Mouse (Mus musculus) hindbrain, embryonic 13.5 days (tissue): Measurements from ENCODE around the gene Gm9780. TPM values are rescaled to one million over a fixed set of nuclear protein-coding genes. Genes with fewer than 3 reads are reported as not detected.
"Not testable (repeated sequence)": the region's sequence is repeated elsewhere in the genome, so short reads cannot be mapped to it uniquely, and the experiment has no call there.

Source experiments
- ATAC-seq: fragments of 200-750 bp; cut with Nextera tagmentation; 2 replicates; pipeline ENCODE4 v1.8.0; 2017; ENCODE audit warnings: moderate TSS enrichment; ENCODE audit not compliant: low FRiP score
- H3K27ac ChIP-seq: fragments of 300-500 bp; sonication (generic); 2 replicates; pipeline ENCODE4 v1.5.1; 2015; ENCODE audit warnings: inconsistent platforms, mild to moderate bottlenecking, moderate library complexity
- H3K27me3 ChIP-seq: fragments of 300-500 bp; sonication (generic); 2 replicates; pipeline ENCODE4 v1.6.1; 2015; ENCODE audit warnings: mild to moderate bottlenecking, inconsistent platforms
- H3K36me3 ChIP-seq: fragments of 300-500 bp; sonication (generic); 2 replicates; pipeline ENCODE4 v1.6.1; 2015; ENCODE audit warnings: mild to moderate bottlenecking, inconsistent platforms
- H3K4me1 ChIP-seq: fragments of 300-500 bp; sonication (generic); replicated peaks from 2 replicates; pipeline ENCODE4 v1.6.1; 2015; ENCODE audit warnings: inconsistent platforms
- H3K4me2 ChIP-seq: fragments of 300-500 bp; sonication (generic); 2 replicates; pipeline ENCODE4 v1.6.1; 2015; ENCODE audit warnings: inconsistent platforms, mild to moderate bottlenecking, moderate library complexity
- H3K4me3 ChIP-seq: fragments of 300-500 bp; sonication (generic); 2 replicates; pipeline ENCODE4 v1.5.1; 2015; ENCODE audit warnings: mild to moderate bottlenecking, inconsistent platforms
- H3K9ac ChIP-seq: fragments of 300-500 bp; sonication (generic); 2 replicates; pipeline ENCODE4 v1.6.1; 2015; ENCODE audit warnings: mild to moderate bottlenecking, inconsistent platforms
- H3K9me3 ChIP-seq: fragments of 300-500 bp; sonication (generic); 2 replicates; pipeline ENCODE4 v1.6.1; 2016; ENCODE audit warnings: inconsistent platforms
- WGBS: fragments of 180-500 bp; shearing (Covaris S2); methylation state at CpG from one replicate; pipeline ENCODE4 v1.1.7; 2015; 5-methylcytosine and 5-hydroxymethylcytosine counted together
- polyA plus RNA-seq: library from polyadenylated mRNA; unstranded; fragments of >200 nt; fragmentation: Nextera tagmentation; extraction: Ambion mirVana; gene quantifications from 2 replicates; pipeline ENCODE4 v1.2.1, GENCODE M21; 2015

Gene Gm9780
- polyA plus RNA-seq, 1 experiment from 2014 or later, result 4.7 TPM

- no CpG with 5 or more reads among the region's 12 CpGs for WGBS
- H3K4me2 ChIP-seq, H3K9ac ChIP-seq, H3K36me3 ChIP-seq, H3K27me3 ChIP-seq, H3K4me1 ChIP-seq, H3K27ac ChIP-seq, H3K4me3 ChIP-seq, ATAC-seq, H3K9me3 ChIP-seq: not testable (repeated sequence)
Observed at GRCm38 (mm10) chr14:26025653-26026052, 16.9 kb downstream of the Gm9780 start.

- not testable (repeated sequence) for H3K27me3 ChIP-seq, H3K4me1 ChIP-seq, H3K4me3 ChIP-seq, H3K27ac ChIP-seq, H3K9me3 ChIP-seq, ATAC-seq, H3K36me3 ChIP-seq, H3K4me2 ChIP-seq, H3K9ac ChIP-seq
- no CpG with 5 or more reads among the region's 6 CpGs for WGBS
Observed at GRCm38 (mm10) chr14:26022831-26023230, 19.7 kb downstream of the Gm9780 start.

DNA sequence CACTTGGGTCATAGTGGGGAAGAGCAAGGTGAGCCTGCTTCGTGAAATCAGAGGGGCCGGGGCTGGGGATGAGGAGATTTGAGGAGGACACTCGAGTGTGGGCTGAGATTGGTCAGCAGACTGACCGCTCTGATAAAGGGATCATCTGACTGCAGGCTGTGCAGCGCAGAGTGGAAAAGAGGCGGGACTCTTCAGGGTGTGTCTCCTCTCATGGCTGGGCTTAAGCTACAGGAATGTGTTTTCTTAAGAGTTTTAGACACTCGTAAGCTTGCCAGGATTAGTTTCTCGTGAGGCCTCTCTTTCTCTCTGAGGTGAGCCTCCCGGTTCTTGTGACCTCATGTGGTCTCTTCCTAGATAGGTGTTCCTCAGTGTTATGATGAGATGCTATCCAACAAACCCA lies 21.0 kb downstream of the Gm9780 start:
- not testable (repeated sequence) for H3K9ac ChIP-seq, H3K4me3 ChIP-seq, H3K4me2 ChIP-seq, H3K27me3 ChIP-seq, H3K27ac ChIP-seq, H3K36me3 ChIP-seq, ATAC-seq, H3K9me3 ChIP-seq, H3K4me1 ChIP-seq
- WGBS, result no CpG with 5 or more reads among the region's 9 CpGs

DNA sequence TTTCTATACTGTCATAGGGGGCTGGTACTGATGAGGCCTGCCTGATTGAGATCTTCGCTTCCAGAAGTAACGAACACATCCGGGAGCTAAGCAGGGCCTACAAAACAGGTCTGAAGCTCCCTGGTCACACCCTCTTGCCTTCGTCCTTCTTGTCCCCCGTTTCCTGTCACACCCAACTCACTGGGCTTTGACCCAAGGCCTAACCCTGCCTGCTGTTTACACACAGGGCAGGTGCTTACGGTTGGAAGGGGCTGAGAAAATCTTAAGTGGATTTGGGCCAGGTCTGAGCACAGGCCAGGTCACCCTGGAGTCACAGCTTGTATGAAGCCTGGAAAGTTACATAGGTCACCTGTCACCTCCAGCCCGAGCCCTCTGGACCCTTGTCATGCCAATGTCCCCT lies 26.1 kb downstream of the Gm9780 start:
- H3K4me2 ChIP-seq, H3K4me1 ChIP-seq, H3K27me3 ChIP-seq, ATAC-seq, H3K9ac ChIP-seq, H3K36me3 ChIP-seq, H3K27ac ChIP-seq, H3K4me3 ChIP-seq, H3K9me3 ChIP-seq: not testable (repeated sequence)
- no CpG with 5 or more reads among the region's 7 CpGs for WGBS

- not testable (repeated sequence) for H3K27ac ChIP-seq, ATAC-seq, H3K4me3 ChIP-seq, H3K9ac ChIP-seq, H3K9me3 ChIP-seq, H3K4me2 ChIP-seq, H3K27me3 ChIP-seq, H3K36me3 ChIP-seq, H3K4me1 ChIP-seq
- WGBS, result no CpG with 5 or more reads among the region's 2 CpGs
Observed at GRCm38 (mm10) chr14:26007462-26007861, 35.0 kb downstream of the Gm9780 start.

GRCm38 (mm10) chr14:25981880-25982279 lies 60.6 kb downstream of the Gm9780 start:
- WGBS, result 79% methylated on average over 5 of the region's 9 CpGs
- H3K4me2 ChIP-seq, H3K9ac ChIP-seq, H3K4me1 ChIP-seq, ATAC-seq, H3K4me3 ChIP-seq, H3K9me3 ChIP-seq, H3K27me3 ChIP-seq, H3K36me3 ChIP-seq, H3K27ac ChIP-seq: not testable (repeated sequence)

GRCm38 (mm10) chr14:25979242-25979941 lies 63.1 kb downstream of the Gm9780 start:
- 0% methylated on average over 7 of the region's 13 CpGs for WGBS
- H3K4me1 ChIP-seq, H3K9me3 ChIP-seq, H3K36me3 ChIP-seq, H3K27me3 ChIP-seq: not testable (repeated sequence)
- ATAC-seq, result peak; percentile 73
- Histone ChIP-seq H3K4me3 (peak overlapping the region; percentile 31), H3K9ac (peak overlapping the region; percentile 61; the same call in 1 of the 2 replicates), H3K4me2 (peak overlapping the region; percentile 43), H3K27ac (peak overlapping the region; percentile 94)

- Histone ChIP-seq H3K4me2 (peak within 1 kb of the TSS; percentile 43), H3K27ac (peak within 1 kb of the TSS; percentile 94), H3K9ac (peak within 1 kb of the TSS; percentile 61; the same call in 1 of the 2 replicates), H3K4me3 (peak within 1 kb of the TSS; percentile 31)
- WGBS, result no CpG with 5 or more reads among the region's 25 CpGs
- not testable (repeated sequence) for H3K27me3 ChIP-seq, H3K4me1 ChIP-seq, H3K9me3 ChIP-seq, H3K36me3 ChIP-seq
- peak; percentile 92 for ATAC-seq
Observed at GRCm38 (mm10) chr14:25978371-25979241, 63.9 kb downstream of the Gm9780 start, which contains the start of gene Duxbl1. TSS of gene Duxbl1 (plus strand) at chr14:25978577.

Other genes with a start within 250 kb of the Gm9780 start
- 3.1 and 3.4 TPM in 2 replicates for gene Anxa11, start 200.6 kb downstream of the Gm9780 start, polyA plus RNA-seq
- not detected in 2 replicates for gene Plac9a, start 139.6 kb downstream of the Gm9780 start, polyA plus RNA-seq
- 2.9 and 3.0 TPM in 2 replicates for gene Tmem254a, start 115.0 kb downstream of the Gm9780 start, polyA plus RNA-seq
- gene Cphx1, start 104.4 kb downstream of the Gm9780 start, polyA plus RNA-seq, result not detected in 2 replicates
- 4.9 and 5.7 TPM in 2 replicates for gene Duxbl1, start 64.1 kb downstream of the Gm9780 start, polyA plus RNA-seq
- 17.8 and 29.5 TPM in 2 replicates for gene Tmem254c, start 24.6 kb upstream of the Gm9780 start, polyA plus RNA-seq
- gene Cphx2, start 38.8 kb upstream of the Gm9780 start, polyA plus RNA-seq, result not detected in 2 replicates
- not detected in 2 replicates for gene Cphx3, start 39.6 kb upstream of the Gm9780 start, polyA plus RNA-seq
- 1.5 TPM in 1 of 2 replicates, not detected in the other for gene Duxbl2, start 75.6 kb upstream of the Gm9780 start, polyA plus RNA-seq
- gene Plac9b, start 139.8 kb upstream of the Gm9780 start, polyA plus RNA-seq, result 4.9 and 8.4 TPM in 2 replicates
- 22.4 and 30.8 TPM in 2 replicates for gene Tmem254b, start 164.3 kb upstream of the Gm9780 start, polyA plus RNA-seq
- 1.9 and 5.8 TPM in 2 replicates for gene Duxbl3, start 215.3 kb upstream of the Gm9780 start, polyA plus RNA-seq